In genomic region chr9:122146124-122146870, GRCm38 (mm10) we compare ENCODE assay signal across 21 mouse cellular contexts. TPM values are rescaled to one million over a fixed set of nuclear protein-coding genes. Genes with fewer than 3 reads are reported as not detected.
DNase-seq lines count a peak whose midpoint lies in the region; ATAC-seq and TF ChIP-seq lines count a peak whose summit lies in the region.
"Had no signal": no experiment of that assay in that cellular context is flagged by ENCODE, and none has a peak within 500 bp of the region (broad histone marks: within the 10 kb centered on the region; RNA-seq: fewer than 3 reads in every experiment).

No protein-coding gene starts in this region.

- H3K36me3 ChIP-seq in kidney, embryonic 15.5 days: peaks cover 24% of the 10 kb centered on the region
- H3K36me3 ChIP-seq in neural tube, embryonic 15.5 days: peaks cover 15% of the 10 kb centered on the region
- H3K36me3 ChIP-seq in small intestine, adult 2 months (ENCODE audit: control insufficient read depth, insufficient read depth, low read length): peaks cover 13% of the 10 kb centered on the region
- peaks cover 31% of the 10 kb centered on the region for H3K36me3 ChIP-seq in forebrain, embryonic 10.5 days (replicated peaks)

- WGBS in kidney, embryonic 15.5 days: 53% methylated on average over 4 of the region's 4 CpGs
- 84% methylated on average over 4 of the region's 4 CpGs for WGBS in neural tube, embryonic 15.5 days
- 30% methylated on average over 4 of the region's 4 CpGs for WGBS in small intestine, adult 2 months
- 88% methylated on average over 4 of the region's 4 CpGs for WGBS in forebrain, embryonic 10.5 days

- H3K27ac ChIP-seq in kidney, embryonic 15.5 days: 0 out of 2 replicates have a peak overlapping the region, but pooled peaks have one; percentile 18
- H3K27ac ChIP-seq in neural tube, embryonic 15.5 days (replicated peaks): peak overlapping the region; percentile 56
- H3K27ac ChIP-seq in cortical plate, adult 2 months (ENCODE audit: insufficient read depth, low read length): peak overlapping the region; percentile 39; the same call in 1 of the 2 replicates
- H3K27ac ChIP-seq in small intestine, adult 2 months (ENCODE audit: insufficient read depth, low read depth, low read length): peak overlapping the region; percentile 95
- H3K27ac ChIP-seq in forebrain, embryonic 10.5 days: no peak overlapping the region
- H3K27ac ChIP-seq: embryonic facial prominence, embryonic 13.5 days; heart, embryonic 13.5 days; hindbrain, postnatal 0 days; liver, embryonic 13.5 days had no signal

- H3K4me2 ChIP-seq in kidney, embryonic 15.5 days: no peak overlapping the region
- H3K4me2 ChIP-seq in neural tube, embryonic 15.5 days: no peak overlapping the region
- H3K4me2 ChIP-seq: embryonic facial prominence, embryonic 13.5 days; heart, embryonic 13.5 days; liver, embryonic 13.5 days had no signal

- H3K9ac ChIP-seq in kidney, embryonic 15.5 days: no peak overlapping the region
- H3K9ac ChIP-seq in neural tube, embryonic 15.5 days (replicated peaks): no peak overlapping the region
- H3K9ac ChIP-seq: embryonic facial prominence, embryonic 13.5 days; heart, embryonic 13.5 days; liver, embryonic 13.5 days had no signal

- no peaks in the 10 kb centered on the region for H3K27me3 ChIP-seq in kidney, embryonic 15.5 days
- H3K27me3 ChIP-seq in neural tube, embryonic 15.5 days (replicated peaks): no peaks in the 10 kb centered on the region
- H3K27me3 ChIP-seq in small intestine, adult 2 months (ENCODE audit: control insufficient read depth, insufficient read depth, low read length): no peaks in the 10 kb centered on the region
- H3K27me3 ChIP-seq in forebrain, embryonic 10.5 days (ENCODE audit: poor library complexity, severe bottlenecking): no peaks in the 10 kb centered on the region
- H3K27me3 ChIP-seq: embryonic facial prominence, embryonic 13.5 days; heart, embryonic 13.5 days; liver, embryonic 13.5 days had no signal

- 0 out of 2 replicates have a peak, but pooled peaks cover 4% of the 10 kb centered on the region for H3K9me3 ChIP-seq in kidney, embryonic 15.5 days (replicated peaks)
- no peaks in the 10 kb centered on the region for H3K9me3 ChIP-seq in neural tube, embryonic 15.5 days (replicated peaks)
- peaks cover 9% of the 10 kb centered on the region for H3K9me3 ChIP-seq in forebrain, embryonic 10.5 days
- H3K9me3 ChIP-seq: G1E had no signal

- TF ChIP-seq CTCF in cortical plate, adult 2 months (IDR thresholded peaks at IDR 0.05; ENCODE audit: extremely low read depth, insufficient read depth, low read length): no peak
- TF ChIP-seq CTCF in small intestine, adult 2 months (IDR thresholded peaks at IDR 0.05; ENCODE audit: extremely low read depth, insufficient read length, insufficient replicate concordance, low read depth, low read length): no peak

- ATAC-seq in kidney, embryonic 15.5 days (replicated peaks; ENCODE audit: low FRiP score): no peak
- ATAC-seq in neural tube, embryonic 15.5 days (ENCODE audit: low FRiP score): no peak
- ATAC-seq: hindbrain, postnatal 0 days; midbrain, embryonic 16.5 days had no signal

- no peak for TF ChIP-seq POLR2A in cortical plate, adult 2 months (IDR thresholded peaks at IDR 0.05; ENCODE audit: extremely low read depth, insufficient read depth, low read length)
- TF ChIP-seq POLR2A in small intestine, adult 2 months (IDR thresholded peaks at IDR 0.05; ENCODE audit: low read depth, low read length): no peak

- no peak for DNase-seq in kidney, adult 11 months
- no peak for DNase-seq in neural tube, embryonic 10.5 days (ENCODE audit: extremely low spot score, low spot score)
- no peak for DNase-seq in adrenal gland, postnatal 14 days
- DNase-seq in forebrain, embryonic 10.5 days (ENCODE audit: extremely low spot score, low spot score): no peak
- DNase-seq: adrenal gland, postnatal 10 days; cerebellum, adult 2 months; gastrocnemius, postnatal 36 days; layer of hippocampus, postnatal 36 days; liver, embryonic 13.5 days; right cerebral cortex, adult 18-20 months; spleen, adult 18-20 months; thymus, postnatal 14 days had no signal

- no peak overlapping the region for H3K4me3 ChIP-seq in kidney, embryonic 15.5 days (replicated peaks)
- H3K4me3 ChIP-seq in neural tube, embryonic 15.5 days (replicated peaks): no peak overlapping the region
- H3K4me3 ChIP-seq in cortical plate, adult 2 months (ENCODE audit: insufficient read depth, low read length): no peak overlapping the region
- H3K4me3 ChIP-seq in small intestine, adult 2 months (ENCODE audit: low read depth, low read length): no peak overlapping the region
- H3K4me3 ChIP-seq in forebrain, embryonic 10.5 days: no peak overlapping the region
- H3K4me3 ChIP-seq: embryonic facial prominence, embryonic 13.5 days; heart, embryonic 13.5 days; liver, embryonic 13.5 days had no signal

- H3K4me1 ChIP-seq in kidney, embryonic 15.5 days: peaks cover 32% of the 10 kb centered on the region
- peaks cover 22% of the 10 kb centered on the region for H3K4me1 ChIP-seq in neural tube, embryonic 15.5 days
- peaks cover 9% of the 10 kb centered on the region for H3K4me1 ChIP-seq in cortical plate, adult 2 months (ENCODE audit: control insufficient read depth, insufficient read depth, low read length)
- H3K4me1 ChIP-seq in small intestine, adult 2 months (ENCODE audit: control insufficient read depth, insufficient read depth, insufficient read length, low read length): peaks cover 23% of the 10 kb centered on the region
- 0 out of 2 replicates have a peak, but pooled peaks cover 3% of the 10 kb centered on the region for H3K4me1 ChIP-seq in forebrain, embryonic 10.5 days

RNA-seq across cellular contexts. Expression of gene Snrk, which starts 29.2 kb away (rescaled TPM):
- 59.8 and 62.7 TPM in 2 replicates for polyA plus RNA-seq in kidney, embryonic 15.5 days (2015; fragmentation: Nextera tagmentation; extraction: Ambion mirVana)
- polyA plus RNA-seq in neural tube, embryonic 15.5 days (2015; fragmentation: Nextera tagmentation; extraction: Ambion mirVana): 74.3 and 76.6 TPM in 2 replicates
- 78.6 and 79.6 TPM in 2 replicates for polyA plus RNA-seq in cortical plate, adult 2 months (2012; rRNA removed)
- 15.2 and 52.6 TPM in 2 replicates for polyA plus RNA-seq in small intestine, adult 2 months (2012; rRNA removed)
- total RNA-seq in adrenal gland, postnatal 14 days (2021): 275 and 291 TPM in 2 replicates
- 31.8 and 35.4 TPM in 2 replicates for polyA plus RNA-seq in forebrain, embryonic 10.5 days (2016; fragmentation: Nextera tagmentation; extraction: Ambion mirVana)
